Mouse (Mus musculus) hindbrain, embryonic 11.5 days (tissue): ENCODE data around the gene Abcb1a. TPM values are rescaled to one million over a fixed set of nuclear protein-coding genes. Genes with fewer than 3 reads are reported as not detected.
A peak's percentile ranks its signal among the peaks of the same experiment; 100 is the strongest.

ENCODE experiments used
- ATAC-seq: fragments of 200-750 bp; cut with Nextera tagmentation; 2 replicates; pipeline ENCODE4 v1.8.0; 2017; ENCODE audit warnings: mild to moderate bottlenecking, moderate TSS enrichment, moderate library complexity; ENCODE audit not compliant: low FRiP score
- DNase-seq: peaks from one replicate; pipeline ENCODE4 v3.0.0-alpha.2; 2015; ENCODE audit warnings: low spot score
- H3K27ac ChIP-seq: fragments of 300-500 bp; sonication (generic); 2 replicates; pipeline ENCODE4 v1.5.1; 2014; ENCODE audit warnings: mild to moderate bottlenecking, low read depth, low read length
- H3K27me3 ChIP-seq: fragments of 300-500 bp; sonication (generic); 2 replicates; pipeline ENCODE4 v1.6.1; 2014; ENCODE audit warnings: mild to moderate bottlenecking, low read length, moderate library complexity, mixed read lengths; ENCODE audit not compliant: control insufficient read depth, insufficient read depth
- H3K36me3 ChIP-seq: fragments of 300-500 bp; sonication (generic); 2 replicates; pipeline ENCODE4 v1.6.1; 2014; ENCODE audit warnings: mild to moderate bottlenecking, low read length, moderate library complexity, mixed read lengths; ENCODE audit not compliant: control insufficient read depth, insufficient read depth
- H3K4me1 ChIP-seq: fragments of 300-500 bp; sonication (generic); replicated peaks from 2 replicates; pipeline ENCODE4 v1.6.1; 2014; ENCODE audit warnings: low read length, mixed read lengths; ENCODE audit not compliant: control insufficient read depth, insufficient read depth
- H3K4me2 ChIP-seq: fragments of 300-500 bp; sonication (generic); replicated peaks from 2 replicates; pipeline ENCODE4 v1.6.1; 2014; ENCODE audit warnings: mild to moderate bottlenecking, low read depth, low read length
- H3K4me3 ChIP-seq: fragments of 300-500 bp; sonication (generic); 2 replicates; pipeline ENCODE4 v1.5.1; 2014; ENCODE audit warnings: low read depth, low read length
- H3K9ac ChIP-seq: fragments of 300-500 bp; sonication (generic); 2 replicates; pipeline ENCODE4 v1.6.1; 2014; ENCODE audit warnings: low read depth, low read length
- H3K9me3 ChIP-seq: fragments of 300-500 bp; sonication (generic); 2 replicates; pipeline ENCODE4 v1.6.1; 2016; ENCODE audit warnings: low read length; ENCODE audit not compliant: control insufficient read depth
- WGBS: fragments of 180-500 bp; shearing (Covaris S2); extraction: QIAGEN DNeasy Blood & Tissue Kit; methylation state at CpG from one replicate; pipeline ENCODE4 v1.1.7; 2014; 5-methylcytosine and 5-hydroxymethylcytosine counted together
- polyA plus RNA-seq: library from polyadenylated mRNA; unstranded; fragments of >200 nt; fragmentation: Nextera tagmentation; extraction: Ambion mirVana; gene quantifications from 2 replicates; pipeline ENCODE4 v1.2.1, GENCODE M21; 2014

Abcb1a gene
- polyA plus RNA-seq, 1 experiment from 2014 or later = 0.52 TPM

GRCm38 (mm10) chr5:8660738-8661151 lies 868 bp downstream of the Abcb1a start:
- H3K4me2 ChIP-seq = peak overlapping the region; percentile 81
- H3K27me3 ChIP-seq = no peaks in the 10 kb centered on the region
- no peak overlapping the region for H3K9ac ChIP-seq
- peak overlapping the region; percentile 34 for H3K4me3 ChIP-seq
- DNase-seq = no peak
- no peaks in the 10 kb centered on the region for H3K36me3 ChIP-seq
- H3K9me3 ChIP-seq = no peaks in the 10 kb centered on the region
- 78% methylated on average over 10 of the region's 10 CpGs for WGBS
- no peaks in the 10 kb centered on the region for H3K4me1 ChIP-seq
- peak; percentile 51; the same call in 1 of the 2 replicates for ATAC-seq
- H3K27ac ChIP-seq = no peak overlapping the region

- H3K4me1 ChIP-seq = no peaks in the 10 kb centered on the region
- no peaks in the 10 kb centered on the region for H3K27me3 ChIP-seq
- DNase-seq (no peak), ATAC-seq (no peak)
- no peaks in the 10 kb centered on the region for H3K36me3 ChIP-seq
- H3K9me3 ChIP-seq = no peaks in the 10 kb centered on the region
- 77% methylated on average over 3 of the region's 3 CpGs for WGBS
- no peak overlapping the region for H3K9ac ChIP-seq
- no peak overlapping the region for H3K27ac ChIP-seq
- H3K4me2 ChIP-seq = no peak overlapping the region
- H3K4me3 ChIP-seq = no peak overlapping the region
These were observed 4.8 kb downstream of the Abcb1a start for GRCm38 (mm10) chr5:8664678-8665077.

- ATAC-seq (no peak), DNase-seq (no peak)
These were observed 8.0 kb downstream of the Abcb1a start for GRCm38 (mm10) chr5:8667758-8668474.

GRCm38 (mm10) chr5:8669606-8670005 lies 9.7 kb downstream of the Abcb1a start:
- ATAC-seq (no peak), DNase-seq (no peak)
- Histone ChIP-seq H3K36me3 (no peaks in the 10 kb centered on the region), H3K4me1 (no peaks in the 10 kb centered on the region), H3K9me3 (no peaks in the 10 kb centered on the region), H3K27ac (no peak overlapping the region), H3K9ac (no peak overlapping the region), H3K27me3 (no peaks in the 10 kb centered on the region), H3K4me2 (no peak overlapping the region), H3K4me3 (no peak overlapping the region)
- 93% methylated on average over 1 of the region's 1 CpGs for WGBS

More at GRCm38 (mm10) chr5:8667758-8668474, 8.0 kb downstream of the Abcb1a start:
- Histone ChIP-seq H3K9ac (no peak overlapping the region), H3K4me3 (no peak overlapping the region), H3K9me3 (no peaks in the 10 kb centered on the region), H3K36me3 (no peaks in the 10 kb centered on the region), H3K4me1 (no peaks in the 10 kb centered on the region), H3K4me2 (no peak overlapping the region), H3K27ac (no peak overlapping the region), H3K27me3 (no peaks in the 10 kb centered on the region)
- 78% methylated on average over 9 of the region's 9 CpGs for WGBS

- no peaks in the 10 kb centered on the region for H3K27me3 ChIP-seq
- no peak overlapping the region for H3K9ac ChIP-seq
- WGBS = 93% methylated on average over 6 of the region's 6 CpGs
- H3K27ac ChIP-seq = no peak overlapping the region
- DNase-seq (no peak), ATAC-seq (no peak)
- no peaks in the 10 kb centered on the region for H3K4me1 ChIP-seq
- no peaks in the 10 kb centered on the region for H3K36me3 ChIP-seq
- no peak overlapping the region for H3K4me2 ChIP-seq
- H3K9me3 ChIP-seq = no peaks in the 10 kb centered on the region
- H3K4me3 ChIP-seq = no peak overlapping the region
These were observed 15.5 kb downstream of the Abcb1a start for GRCm38 (mm10) chr5:8675262-8675951.

- Histone ChIP-seq H3K9ac (no peak overlapping the region), H3K4me2 (no peak overlapping the region), H3K36me3 (no peaks in the 10 kb centered on the region), H3K27me3 (no peaks in the 10 kb centered on the region), H3K4me1 (no peaks in the 10 kb centered on the region), H3K4me3 (no peak overlapping the region), H3K9me3 (no peaks in the 10 kb centered on the region), H3K27ac (no peak overlapping the region)
- ATAC-seq (no peak), DNase-seq (no peak)
- 93% methylated on average over 1 of the region's 1 CpGs for WGBS
These were observed 16.0 kb downstream of the Abcb1a start for GRCm38 (mm10) chr5:8675952-8676262.

GRCm38 (mm10) chr5:8681166-8681565 lies 21.3 kb downstream of the Abcb1a start:
- H3K4me1 ChIP-seq = no peaks in the 10 kb centered on the region
- no peaks in the 10 kb centered on the region for H3K36me3 ChIP-seq
- WGBS = 69% methylated on average over 3 of the region's 3 CpGs
- H3K9ac ChIP-seq = no peak overlapping the region
- no peaks in the 10 kb centered on the region for H3K27me3 ChIP-seq
- H3K9me3 ChIP-seq = no peaks in the 10 kb centered on the region
- H3K4me2 ChIP-seq = no peak overlapping the region
- no peak for ATAC-seq
- no peak overlapping the region for H3K27ac ChIP-seq
- no peak for DNase-seq
- H3K4me3 ChIP-seq = no peak overlapping the region

GRCm38 (mm10) chr5:8683686-8684085 lies 23.8 kb downstream of the Abcb1a start:
- H3K4me2 ChIP-seq = no peak overlapping the region
- no peaks in the 10 kb centered on the region for H3K36me3 ChIP-seq
- no peaks in the 10 kb centered on the region for H3K4me1 ChIP-seq
- no peaks in the 10 kb centered on the region for H3K27me3 ChIP-seq
- H3K27ac ChIP-seq = no peak overlapping the region
- ATAC-seq = no peak
- H3K9me3 ChIP-seq = no peaks in the 10 kb centered on the region
- H3K9ac ChIP-seq = no peak overlapping the region
- no peak for DNase-seq
- WGBS = 86% methylated on average over 3 of the region's 3 CpGs
- H3K4me3 ChIP-seq = no peak overlapping the region

GRCm38 (mm10) chr5:8686071-8686470 lies 26.2 kb downstream of the Abcb1a start:
- no peaks in the 10 kb centered on the region for H3K36me3 ChIP-seq
- H3K27ac ChIP-seq = no peak overlapping the region
- WGBS = 81% methylated on average over 2 of the region's 2 CpGs
- no peaks in the 10 kb centered on the region for H3K27me3 ChIP-seq
- H3K9ac ChIP-seq = no peak overlapping the region
- no peak overlapping the region for H3K4me3 ChIP-seq
- H3K9me3 ChIP-seq = no peaks in the 10 kb centered on the region
- ATAC-seq (no peak), DNase-seq (no peak)
- H3K4me1 ChIP-seq = no peaks in the 10 kb centered on the region
- no peak overlapping the region for H3K4me2 ChIP-seq
